Mouse (Mus musculus) limb, embryonic 14.5 days (tissue): ENCODE results near the gene BC049730. TPM values are rescaled to one million over a fixed set of nuclear protein-coding genes. Genes with fewer than 3 reads are reported as not detected.

Source experiments
- ATAC-seq: fragments of 200-750 bp; cut with Nextera tagmentation; 2 replicates; pipeline ENCODE4 v1.8.0; 2017; ENCODE audit warnings: low read depth, moderate number of reproducible peaks, moderate TSS enrichment; ENCODE audit not compliant: low FRiP score
- DNase-seq: peaks from one replicate; pipeline ENCODE4 v3.0.0-alpha.2; 2015; ENCODE audit warnings: low spot score
- H3K27ac ChIP-seq: fragments of 300-500 bp; sonication (generic); replicated peaks from 2 replicates; pipeline ENCODE4 v1.5.1; 2014; ENCODE audit warnings: low read depth, mild to moderate bottlenecking, low read length, moderate library complexity, mixed read lengths
- H3K27me3 ChIP-seq: fragments of 300-500 bp; sonication (generic); 2 replicates; pipeline ENCODE4 v1.6.1; 2014; ENCODE audit warnings: low read length, mixed read lengths; ENCODE audit not compliant: control insufficient read depth, insufficient read depth
- H3K36me3 ChIP-seq: fragments of 300-500 bp; sonication (generic); 2 replicates; pipeline ENCODE4 v1.6.1; 2014; ENCODE audit warnings: mild to moderate bottlenecking, low read length, moderate library complexity, mixed read lengths; ENCODE audit not compliant: control insufficient read depth, insufficient read depth
- H3K4me1 ChIP-seq: fragments of 300-500 bp; sonication (generic); 2 replicates; pipeline ENCODE4 v1.6.1; 2014; ENCODE audit warnings: antibody characterized with exemption, low read length, mixed read lengths; ENCODE audit not compliant: control insufficient read depth, insufficient read depth
- H3K4me2 ChIP-seq: fragments of 300-500 bp; sonication (generic); replicated peaks from 2 replicates; pipeline ENCODE4 v1.6.1; 2014; ENCODE audit warnings: low read depth, mild to moderate bottlenecking, low read length, moderate library complexity; ENCODE audit not compliant: severe bottlenecking
- H3K4me3 ChIP-seq: fragments of 300-500 bp; sonication (generic); replicated peaks from 2 replicates; pipeline ENCODE4 v1.5.1; 2014; ENCODE audit warnings: low read length
- H3K9ac ChIP-seq: fragments of 300-500 bp; sonication (generic); 2 replicates; pipeline ENCODE4 v1.6.1; 2014; ENCODE audit warnings: mild to moderate bottlenecking, low read depth, low read length, moderate library complexity; ENCODE audit not compliant: severe bottlenecking
- H3K9me3 ChIP-seq: fragments of 300-500 bp; sonication (generic); 2 replicates; pipeline ENCODE4 v1.6.1; 2016; ENCODE audit warnings: low read length; ENCODE audit not compliant: control insufficient read depth
- POLR2A ChIP-seq: fragments of 200-500 bp; IDR thresholded peaks from 2 replicates; pipeline ENCODE4 v1.8.0; 2012; ENCODE audit warnings: inconsistent platforms, mild to moderate bottlenecking, moderate library complexity, borderline replicate concordance; ENCODE audit not compliant: insufficient read depth, insufficient read length; ENCODE audit errors: extremely low read depth
- WGBS: fragments of 180-500 bp; shearing (Covaris S2); extraction: QIAGEN DNeasy Blood & Tissue Kit; methylation state at CpG from one replicate; pipeline ENCODE4 v1.1.7; 2014; 5-methylcytosine and 5-hydroxymethylcytosine counted together
- polyA plus RNA-seq, 2 experiments: library from polyadenylated mRNA; depleted of rRNA in 1 of 2; stranded (reverse) in 1 of 2; unstranded in 1 of 2; fragments of >200 nt; fragmentation: Nextera tagmentation in 1 of 2; extraction: Ambion mirVana in 1 of 2; gene quantifications; 2 replicates each; pipeline versions ENCODE4 v1.2.1 to v1.2.3; 2012 to 2014

The BC049730 gene
- polyA plus RNA-seq, 2 experiments = not detected

- Histone ChIP-seq H3K4me3 (no peak overlapping the region), H3K36me3 (no peaks in the 10 kb centered on the region), H3K9ac (no peak overlapping the region), H3K4me2 (no peak overlapping the region), H3K27me3 (no peaks in the 10 kb centered on the region), H3K4me1 (no peaks in the 10 kb centered on the region), H3K9me3 (no peaks in the 10 kb centered on the region), H3K27ac (no peak overlapping the region)
- WGBS = 86% methylated on average over 5 of the region's 5 CpGs
- DNase-seq (no peak), ATAC-seq (no peak)
- no peak for TF ChIP-seq POLR2A
Measured at GRCm38 (mm10) chr7:24753476-24753875, 44.4 kb downstream of the BC049730 start.

DNA sequence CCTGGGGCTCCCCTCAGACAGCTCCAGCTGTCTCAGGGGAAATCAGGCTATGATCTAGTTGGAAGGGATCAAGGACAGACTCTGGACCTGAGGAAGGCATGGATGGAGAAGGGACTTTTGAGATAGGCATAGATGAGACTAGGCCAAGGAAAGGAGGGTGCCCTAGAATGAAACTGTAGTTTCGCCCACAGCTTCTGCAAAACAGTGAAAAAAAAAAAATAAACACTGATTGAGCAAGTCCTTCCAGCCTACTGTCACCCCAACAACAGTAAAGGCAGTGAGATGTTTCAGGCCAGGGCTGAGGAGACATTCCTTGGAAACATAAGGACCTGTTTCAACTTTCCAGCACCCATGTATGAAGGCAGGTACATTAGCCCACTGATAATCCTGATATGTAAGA, 49.5 kb downstream of the BC049730 start:
- Histone ChIP-seq H3K4me3 (no peak overlapping the region), H3K9me3 (no peaks in the 10 kb centered on the region), H3K9ac (no peak overlapping the region), H3K27ac (no peak overlapping the region), H3K4me1 (no peaks in the 10 kb centered on the region), H3K27me3 (no peaks in the 10 kb centered on the region), H3K36me3 (no peaks in the 10 kb centered on the region), H3K4me2 (no peak overlapping the region)
- no peak for ATAC-seq
- TF ChIP-seq POLR2A = no peak
- DNase-seq = no peak
- 83% methylated on average over 1 of the region's 1 CpGs for WGBS

- no peak within 1 kb of the TSS for H3K4me2 ChIP-seq
- no peak for ATAC-seq
- no peak for DNase-seq
- H3K27me3 ChIP-seq = no peaks in the 10 kb centered on the region
- H3K9me3 ChIP-seq = no peaks in the 10 kb centered on the region
- no peaks in the 10 kb centered on the region for H3K36me3 ChIP-seq
- H3K9ac ChIP-seq = no peak within 1 kb of the TSS
- no peak for TF ChIP-seq POLR2A
- H3K4me3 ChIP-seq = no peak within 1 kb of the TSS
- H3K27ac ChIP-seq = no peak within 1 kb of the TSS
- no peaks in the 10 kb centered on the region for H3K4me1 ChIP-seq
- 67% methylated on average over 6 of the region's 6 CpGs for WGBS
Measured at GRCm38 (mm10) chr7:24760211-24760610, 51.2 kb downstream of the BC049730 start, which contains the start of gene Cd177. Cd177 (minus strand) TSS chr7:24760311.

DNA sequence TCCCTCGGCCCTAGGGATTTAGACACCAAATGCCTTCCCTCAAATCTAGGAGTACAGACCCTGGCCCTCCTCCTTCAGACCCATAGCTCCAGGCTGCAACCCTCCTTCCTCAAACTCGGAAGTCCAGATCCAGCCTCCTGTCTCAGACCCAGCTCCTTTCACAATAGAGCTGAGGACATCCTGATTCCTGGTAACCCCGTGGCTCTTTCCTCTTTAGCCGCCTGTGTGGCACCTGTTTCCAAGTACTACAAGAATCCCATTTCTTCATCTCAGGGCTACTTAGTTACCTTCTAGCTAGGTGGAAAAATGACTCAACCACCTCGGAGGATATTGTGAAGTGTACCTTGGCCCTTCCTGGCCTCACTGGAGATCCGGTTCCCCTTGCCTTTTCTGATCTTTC, 52.1 kb downstream of the BC049730 start:
- Histone ChIP-seq H3K9me3 (no peaks in the 10 kb centered on the region), H3K27ac (no peak overlapping the region), H3K27me3 (no peaks in the 10 kb centered on the region), H3K4me1 (no peaks in the 10 kb centered on the region), H3K4me3 (no peak overlapping the region), H3K9ac (no peak overlapping the region), H3K4me2 (no peak overlapping the region), H3K36me3 (no peaks in the 10 kb centered on the region)
- DNase-seq (no peak), ATAC-seq (no peak)
- no peak for TF ChIP-seq POLR2A
- 80% methylated on average over 6 of the region's 6 CpGs for WGBS

DNA sequence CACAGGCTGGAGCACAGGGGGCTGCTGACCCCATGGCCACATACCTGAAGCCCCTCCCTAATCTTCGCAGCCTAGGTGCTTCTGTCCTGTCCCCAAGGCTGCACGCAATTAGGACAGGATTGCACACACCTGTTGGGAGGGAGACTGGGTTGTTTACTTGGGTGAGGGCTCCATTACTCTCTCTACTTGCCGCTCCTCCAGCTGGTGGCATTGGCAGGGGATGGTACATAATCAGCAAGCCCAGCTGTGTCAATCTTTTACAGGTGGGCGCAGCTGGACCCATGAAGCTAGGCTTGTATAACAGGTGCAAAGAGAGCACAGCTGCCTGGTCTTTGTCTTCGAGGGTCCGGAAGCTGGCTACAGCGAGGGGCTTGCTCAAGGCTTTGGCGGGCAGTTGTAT, 53.5 kb downstream of the BC049730 start:
- no peak overlapping the region for H3K9ac ChIP-seq
- H3K4me3 ChIP-seq = no peak overlapping the region
- H3K9me3 ChIP-seq = no peaks in the 10 kb centered on the region
- WGBS = 80% methylated on average over 8 of the region's 8 CpGs
- no peaks in the 10 kb centered on the region for H3K27me3 ChIP-seq
- H3K27ac ChIP-seq = no peak overlapping the region
- ATAC-seq (no peak), DNase-seq (no peak)
- no peaks in the 10 kb centered on the region for H3K4me1 ChIP-seq
- TF ChIP-seq POLR2A = no peak
- no peaks in the 10 kb centered on the region for H3K36me3 ChIP-seq
- no peak overlapping the region for H3K4me2 ChIP-seq

Other genes with a start within 250 kb of the BC049730 start
- gene Plaur, start 246.8 kb upstream of the BC049730 start, polyA plus RNA-seq (2012; rRNA removed) = 8.3 and 8.4 TPM in 2 replicates
- 3.9 and 7.5 TPM in 2 replicates for gene Plaur, start 246.8 kb upstream of the BC049730 start, polyA plus RNA-seq (2014; fragmentation: Nextera tagmentation; extraction: Ambion mirVana)
- 19.5 and 21.1 TPM in 2 replicates for gene Cadm4, start 227.2 kb upstream of the BC049730 start, polyA plus RNA-seq (2012; rRNA removed)
- 1.7 and 2.1 TPM in 2 replicates for gene Cadm4, start 227.2 kb upstream of the BC049730 start, polyA plus RNA-seq (2014; fragmentation: Nextera tagmentation; extraction: Ambion mirVana)
- gene Zfp428, start 202.2 kb upstream of the BC049730 start, polyA plus RNA-seq (2012; rRNA removed) = 67.8 and 77.5 TPM in 2 replicates
- gene Zfp428, start 202.2 kb upstream of the BC049730 start, polyA plus RNA-seq (2014; fragmentation: Nextera tagmentation; extraction: Ambion mirVana) = 29.6 and 33.3 TPM in 2 replicates
- not detected in 2 replicates for gene AC161166.1, start 196.8 kb upstream of the BC049730 start, polyA plus RNA-seq (2012; rRNA removed)
- gene AC161166.1, start 196.8 kb upstream of the BC049730 start, polyA plus RNA-seq (2014; fragmentation: Nextera tagmentation; extraction: Ambion mirVana) = 0.19 TPM in 1 of 2 replicates, not detected in the other
- 16.3 and 21.9 TPM in 2 replicates for gene Irgq, start 178.6 kb upstream of the BC049730 start, polyA plus RNA-seq (2012; rRNA removed)
- 10.7 TPM in 2 replicates for gene Irgq, start 178.6 kb upstream of the BC049730 start, polyA plus RNA-seq (2014; fragmentation: Nextera tagmentation; extraction: Ambion mirVana)
- gene Pinlyp, start 163.1 kb upstream of the BC049730 start, polyA plus RNA-seq (2012; rRNA removed) = 0.35 and 0.51 TPM in 2 replicates
- gene Pinlyp, start 163.1 kb upstream of the BC049730 start, polyA plus RNA-seq (2014; fragmentation: Nextera tagmentation; extraction: Ambion mirVana) = 1.7 and 2.0 TPM in 2 replicates
- 133 and 155 TPM in 2 replicates for gene Xrcc1, start 163.0 kb upstream of the BC049730 start, polyA plus RNA-seq (2012; rRNA removed)
- gene Xrcc1, start 163.0 kb upstream of the BC049730 start, polyA plus RNA-seq (2014; fragmentation: Nextera tagmentation; extraction: Ambion mirVana) = 103 and 106 TPM in 2 replicates
- gene Ethe1, start 121.7 kb upstream of the BC049730 start, polyA plus RNA-seq (2012; rRNA removed) = 19.9 and 21.9 TPM in 2 replicates
- 30.7 and 31.5 TPM in 2 replicates for gene Ethe1, start 121.7 kb upstream of the BC049730 start, polyA plus RNA-seq (2014; fragmentation: Nextera tagmentation; extraction: Ambion mirVana)
- gene Zfp575, start 121.6 kb upstream of the BC049730 start, polyA plus RNA-seq (2012; rRNA removed) = 4.5 and 7.6 TPM in 2 replicates
- 5.0 TPM in 2 replicates for gene Zfp575, start 121.6 kb upstream of the BC049730 start, polyA plus RNA-seq (2014; fragmentation: Nextera tagmentation; extraction: Ambion mirVana)
- 4.1 and 5.5 TPM in 2 replicates for gene Phldb3, start 98.5 kb upstream of the BC049730 start, polyA plus RNA-seq (2012; rRNA removed)
- 0.70 and 1.2 TPM in 2 replicates for gene Phldb3, start 98.5 kb upstream of the BC049730 start, polyA plus RNA-seq (2014; fragmentation: Nextera tagmentation; extraction: Ambion mirVana)
- 24.8 and 30.4 TPM in 2 replicates for gene Lypd3, start 72.7 kb upstream of the BC049730 start, polyA plus RNA-seq (2012; rRNA removed)
- 38.8 and 50.7 TPM in 2 replicates for gene Lypd3, start 72.7 kb upstream of the BC049730 start, polyA plus RNA-seq (2014; fragmentation: Nextera tagmentation; extraction: Ambion mirVana)
- gene Tex101, start 32.6 kb upstream of the BC049730 start, polyA plus RNA-seq (2012; rRNA removed) = not detected in 2 replicates
- not detected in 2 replicates for gene Tex101, start 32.6 kb upstream of the BC049730 start, polyA plus RNA-seq (2014; fragmentation: Nextera tagmentation; extraction: Ambion mirVana)
- gene Gm4763, start 17.7 kb downstream of the BC049730 start, polyA plus RNA-seq (2012; rRNA removed) = not detected in 2 replicates
- not detected in 2 replicates for gene Gm4763, start 17.7 kb downstream of the BC049730 start, polyA plus RNA-seq (2014; fragmentation: Nextera tagmentation; extraction: Ambion mirVana)
- gene Cd177, start 51.1 kb downstream of the BC049730 start, polyA plus RNA-seq (2012; rRNA removed) = 0.05 and 0.27 TPM in 2 replicates
- 0.22 and 0.30 TPM in 2 replicates for gene Cd177, start 51.1 kb downstream of the BC049730 start, polyA plus RNA-seq (2014; fragmentation: Nextera tagmentation; extraction: Ambion mirVana)
- gene Ceacam10, start 68.0 kb downstream of the BC049730 start, polyA plus RNA-seq (2012; rRNA removed) = 0.22 TPM in 1 of 2 replicates, not detected in the other
- not detected in 2 replicates for gene Ceacam10, start 68.0 kb downstream of the BC049730 start, polyA plus RNA-seq (2014; fragmentation: Nextera tagmentation; extraction: Ambion mirVana)
- 14.4 and 17.1 TPM in 2 replicates for gene Gm9844, start 153.0 kb downstream of the BC049730 start, polyA plus RNA-seq (2012; rRNA removed)
- gene Gm9844, start 153.0 kb downstream of the BC049730 start, polyA plus RNA-seq (2014; fragmentation: Nextera tagmentation; extraction: Ambion mirVana) = 14.2 and 17.1 TPM in 2 replicates
- gene Lypd4, start 160.7 kb downstream of the BC049730 start, polyA plus RNA-seq (2012; rRNA removed) = not detected in 2 replicates
- gene Lypd4, start 160.7 kb downstream of the BC049730 start, polyA plus RNA-seq (2014; fragmentation: Nextera tagmentation; extraction: Ambion mirVana) = not detected in 2 replicates
- 0.04 TPM in 1 of 2 replicates, not detected in the other for gene Dmrtc2, start 160.8 kb downstream of the BC049730 start, polyA plus RNA-seq (2012; rRNA removed)
- gene Dmrtc2, start 160.8 kb downstream of the BC049730 start, polyA plus RNA-seq (2014; fragmentation: Nextera tagmentation; extraction: Ambion mirVana) = 0.19 TPM in 1 of 2 replicates, not detected in the other
- gene Rps19, start 175.1 kb downstream of the BC049730 start, polyA plus RNA-seq (2012; rRNA removed) = 1,054 and 1,323 TPM in 2 replicates
- gene Rps19, start 175.1 kb downstream of the BC049730 start, polyA plus RNA-seq (2014; fragmentation: Nextera tagmentation; extraction: Ambion mirVana) = 3,510 and 3,666 TPM in 2 replicates
- gene Cd79a, start 188.1 kb downstream of the BC049730 start, polyA plus RNA-seq (2012; rRNA removed) = 0.84 and 1.4 TPM in 2 replicates
- gene Cd79a, start 188.1 kb downstream of the BC049730 start, polyA plus RNA-seq (2014; fragmentation: Nextera tagmentation; extraction: Ambion mirVana) = 0.26 and 0.37 TPM in 2 replicates
- 256 and 337 TPM in 2 replicates for gene Arhgef1, start 193.7 kb downstream of the BC049730 start, polyA plus RNA-seq (2012; rRNA removed)
- 109 and 116 TPM in 2 replicates for gene Arhgef1, start 193.7 kb downstream of the BC049730 start, polyA plus RNA-seq (2014; fragmentation: Nextera tagmentation; extraction: Ambion mirVana)
- 0.06 and 0.09 TPM in 2 replicates for gene Gm4881, start 235.3 kb downstream of the BC049730 start, polyA plus RNA-seq (2012; rRNA removed)
- gene Gm4881, start 235.3 kb downstream of the BC049730 start, polyA plus RNA-seq (2014; fragmentation: Nextera tagmentation; extraction: Ambion mirVana) = not detected in 2 replicates